Mouse (Mus musculus) kidney, adult 2 months (tissue): ENCODE results near the gene Kbtbd4.

ENCODE experiments used
- CTCF ChIP-seq: fragments of 200-500 bp; conservative IDR thresholded peaks from 2 replicates; pipeline ENCODE4 v1.5.1; 2011; ENCODE audit warnings: low read depth, mild to moderate bottlenecking, control low read depth, low read length, moderate library complexity, mixed read lengths; ENCODE audit not compliant: insufficient read depth, insufficient read length
- POLR2A ChIP-seq: fragments of 200-500 bp; IDR thresholded peaks from one replicate; pipeline ENCODE4 v1.6.1; 2011; ENCODE audit warnings: low read depth, low read length, control low read depth

DNA sequence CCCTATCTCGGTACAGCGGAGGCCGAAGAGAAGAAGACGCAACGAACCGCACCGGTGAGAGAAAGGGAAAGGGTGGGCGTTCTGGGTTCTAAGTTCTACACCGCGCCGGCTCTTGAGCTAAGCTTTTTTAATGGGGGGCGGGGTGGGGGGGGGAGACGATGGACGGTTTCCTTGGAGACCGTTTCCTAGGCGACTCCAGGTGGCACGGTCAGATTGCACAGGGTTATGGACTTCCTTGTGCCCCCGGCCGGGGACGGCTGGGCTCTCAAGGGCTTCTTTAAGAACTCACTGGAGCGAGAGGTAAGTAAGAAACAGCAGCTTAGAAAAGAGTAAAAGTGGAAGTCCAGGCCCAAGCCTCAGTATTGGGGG, 300 bp downstream of the Kbtbd4 start:
- TF ChIP-seq CTCF (no peak), POLR2A (no peak)
